Mouse (Mus musculus) olfactory bulb, adult 2 months (tissue): Measurements from ENCODE around the gene Mphosph9.

Experiments used
- CTCF ChIP-seq: fragments of 200-500 bp; IDR thresholded peaks from 2 replicates; pipeline ENCODE4 v1.5.1; 2012; ENCODE audit warnings: low read depth, mild to moderate bottlenecking, low read length, moderate library complexity; ENCODE audit not compliant: insufficient read depth
- POLR2A ChIP-seq: fragments of 200-500 bp; IDR thresholded peaks from 2 replicates; pipeline ENCODE4 v1.6.1; 2012; ENCODE audit warnings: mild to moderate bottlenecking, low read depth, low read length, moderate library complexity; ENCODE audit not compliant: insufficient read depth

DNA sequence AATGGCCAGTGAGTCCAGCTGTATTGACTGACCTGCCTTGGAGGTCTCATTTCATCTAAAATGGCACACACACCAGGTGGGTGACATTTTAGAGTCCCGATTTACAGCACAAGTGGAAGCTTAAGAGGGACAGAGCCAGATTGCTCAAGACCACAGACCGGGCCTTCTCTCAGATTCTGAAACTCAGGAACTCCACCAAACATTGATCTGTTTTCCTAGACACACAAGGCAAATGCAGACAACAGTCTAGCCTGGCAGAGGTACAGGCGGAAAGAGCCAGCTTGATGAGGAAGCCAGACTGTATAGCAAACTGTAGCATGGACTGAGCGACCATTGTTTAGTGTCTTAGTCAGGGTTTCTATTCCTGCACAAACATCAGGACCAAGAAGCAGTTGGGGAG lies 124.5 kb downstream of the Mphosph9 start:
- TF ChIP-seq CTCF: no peak
- TF ChIP-seq POLR2A: no peak
